Mouse (Mus musculus) C2C12 (cell line): ENCODE measurements at regions not wholly inside any gene's neighbourhood (a gene's known extent, or its start where the extent isn't known, plus 50 kb on each side); places are given as distances from the start of the nearest gene placed in this dataset.

Source experiments
- CEBPB ChIP-seq: IDR thresholded peaks from one replicate; pipeline ENCODE4 v1.6.1; 2011; ENCODE audit warnings: low read depth, mild to moderate bottlenecking, control low read depth, moderate library complexity
- CTCF ChIP-seq: IDR thresholded peaks from one replicate; pipeline ENCODE4 v1.5.1; 2011; ENCODE audit not compliant: control insufficient read depth, insufficient read depth, insufficient read length
- USF1 ChIP-seq: IDR thresholded peaks from one replicate; pipeline ENCODE4 v1.6.1; 2011; ENCODE audit warnings: low read depth, mild to moderate bottlenecking, control low read depth, moderate library complexity

DNA sequence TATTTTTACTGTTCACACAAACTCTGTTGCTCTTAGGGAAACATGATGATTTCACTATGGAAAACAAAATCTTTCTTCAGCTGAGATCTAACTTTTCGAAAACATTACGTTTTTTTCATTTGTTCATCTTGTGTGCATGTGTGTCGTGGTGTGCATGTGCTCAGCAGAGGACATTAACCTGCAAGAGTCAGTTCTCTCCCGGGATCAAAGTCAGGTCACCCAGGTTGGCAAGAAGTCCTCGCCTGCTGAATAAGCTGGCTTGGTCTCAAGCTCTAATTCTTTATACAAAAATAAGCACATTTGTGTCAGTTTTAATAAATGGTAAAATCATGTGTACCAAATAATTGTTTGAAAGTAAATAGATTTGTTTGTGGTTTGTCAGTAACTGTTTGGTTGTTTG lies 105.2 kb upstream of the Foxn2 start:
- TF ChIP-seq CTCF (no peak), CEBPB (no peak), USF1 (no peak)
